Mouse (Mus musculus): ENCODE data around the gene Areg.

GRCm38 (mm10) chr5:91118618-91119017, 20.8 kb upstream of the Areg start:
- TF ChIP-seq CTCF (IDR thresholded peaks at IDR 0.05; ENCODE audit: low read depth, low read length) (no peak), EP300 (IDR thresholded peaks at IDR 0.05; ENCODE audit: insufficient read depth, low read depth, low read length) (no peak), POLR2A (IDR thresholded peaks at IDR 0.05; ENCODE audit: insufficient read depth, low read length) (no peak)
